Mouse (Mus musculus): ENCODE measurements around the gene Stk10. TPM values are rescaled to one million over a fixed set of nuclear protein-coding genes. Genes with fewer than 3 reads are reported as not detected.
"Not testable (repeated sequence)": the region's sequence is repeated elsewhere in the genome, so short reads cannot be mapped to it uniquely, and the experiment has no call there.

Stk10 gene
- polyA plus RNA-seq, 1 experiment from 2014 or later: 1.6 TPM

DNA sequence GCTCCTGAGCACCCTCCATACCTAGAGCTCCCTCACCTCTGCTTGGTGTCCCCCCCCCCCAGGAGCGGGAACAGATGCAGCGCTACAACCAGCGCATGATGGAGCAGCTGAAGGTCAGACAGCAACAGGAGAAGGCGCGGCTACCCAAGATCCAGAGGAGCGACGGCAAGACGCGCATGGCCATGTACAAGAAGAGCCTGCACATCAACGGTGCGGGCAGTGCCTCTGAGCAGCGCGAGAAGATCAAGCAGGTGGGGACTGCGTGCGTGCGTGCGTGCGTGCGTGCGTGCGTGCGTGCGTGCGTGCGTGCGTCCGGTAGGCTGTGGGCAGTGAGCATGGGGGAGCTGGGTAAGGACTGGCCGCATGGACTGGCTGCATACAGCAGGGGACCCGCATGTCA is 81.4 kb downstream of the Stk10 start:
- Histone ChIP-seq H3K4me1 (peaks cover 14% of the 10 kb centered on the region), H3K27ac (no peak overlapping the region), H3K27me3 (no peaks in the 10 kb centered on the region), H3K36me3 (0 out of 2 replicates have a peak, but pooled peaks cover 3% of the 10 kb centered on the region), H3K4me2 (no peak overlapping the region), H3K9ac (no peak overlapping the region), H3K4me3 (no peak overlapping the region), H3K9me3 (no peaks in the 10 kb centered on the region)
- ATAC-seq (ENCODE audit: insufficient number of reproducible peaks, insufficient read depth, low FRiP score, low TSS enrichment, low read depth): no peak
- WGBS: 97% methylated on average over 29 of the region's 29 CpGs

DNA sequence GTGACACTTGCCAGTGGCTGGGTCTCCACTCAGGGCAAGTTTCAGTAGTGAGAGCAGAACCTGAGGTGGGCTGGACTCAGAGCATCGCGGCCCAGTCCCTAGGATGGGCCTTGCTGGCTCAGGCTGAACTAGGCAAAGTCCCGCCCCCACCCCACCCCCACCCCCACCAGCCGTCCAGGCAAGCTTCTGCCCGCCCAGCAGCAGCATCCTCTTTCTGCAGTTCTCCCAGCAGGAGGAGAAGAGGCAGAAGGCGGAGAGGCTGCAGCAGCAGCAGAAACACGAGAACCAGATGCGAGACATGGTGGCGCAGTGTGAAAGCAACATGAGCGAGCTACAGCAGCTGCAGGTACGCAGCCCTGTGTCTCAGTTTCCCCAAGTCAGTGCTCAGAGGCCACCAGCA is 82.5 kb downstream of the Stk10 start:
- WGBS: 7% methylated on average over 11 of the region's 11 CpGs
- Histone ChIP-seq H3K4me3 (no peak overlapping the region), H3K27ac (no peak overlapping the region), H3K36me3 (0 out of 2 replicates have a peak, but pooled peaks cover 3% of the 10 kb centered on the region), H3K9ac (peak overlapping the region; percentile 32; the same call in 1 of the 2 replicates), H3K27me3 (no peaks in the 10 kb centered on the region), H3K4me1 (peaks cover 23% of the 10 kb centered on the region), H3K4me2 (peak overlapping the region; percentile 23), H3K9me3 (no peaks in the 10 kb centered on the region)
- no peak for ATAC-seq (ENCODE audit: insufficient number of reproducible peaks, insufficient read depth, low FRiP score, low TSS enrichment, low read depth)

DNA sequence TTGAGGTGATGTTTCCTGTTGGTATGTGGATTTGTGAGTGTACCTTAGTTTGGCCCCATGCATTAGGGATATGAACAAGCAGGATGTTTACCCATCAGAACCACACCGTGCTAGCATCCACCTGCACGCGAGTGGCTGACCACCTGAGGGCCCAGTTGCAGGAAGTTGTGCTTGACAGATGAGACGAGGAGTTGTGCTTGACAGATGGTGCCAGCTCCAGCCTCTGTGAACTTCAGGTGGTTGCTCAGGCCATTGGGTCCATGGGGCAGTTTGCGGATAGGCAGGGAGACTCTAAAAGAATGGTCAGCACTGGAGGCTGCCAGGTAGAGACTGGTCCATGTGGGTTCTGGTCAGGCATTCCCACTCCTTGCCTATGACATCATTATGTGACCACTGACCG is 83.0 kb downstream of the Stk10 start:
- Histone ChIP-seq H3K4me1 (peaks cover 23% of the 10 kb centered on the region), H3K27me3 (no peaks in the 10 kb centered on the region), H3K9me3 (no peaks in the 10 kb centered on the region), H3K36me3 (0 out of 2 replicates have a peak, but pooled peaks cover 3% of the 10 kb centered on the region), H3K4me3 (no peak overlapping the region), H3K9ac (peak overlapping the region; percentile 32; the same call in 1 of the 2 replicates), H3K27ac (no peak overlapping the region), H3K4me2 (peak overlapping the region; percentile 23; the same call in 1 of the 2 replicates)
- WGBS: 69% methylated on average over 6 of the region's 6 CpGs
- ATAC-seq (ENCODE audit: insufficient number of reproducible peaks, insufficient read depth, low FRiP score, low TSS enrichment, low read depth): no peak

DNA sequence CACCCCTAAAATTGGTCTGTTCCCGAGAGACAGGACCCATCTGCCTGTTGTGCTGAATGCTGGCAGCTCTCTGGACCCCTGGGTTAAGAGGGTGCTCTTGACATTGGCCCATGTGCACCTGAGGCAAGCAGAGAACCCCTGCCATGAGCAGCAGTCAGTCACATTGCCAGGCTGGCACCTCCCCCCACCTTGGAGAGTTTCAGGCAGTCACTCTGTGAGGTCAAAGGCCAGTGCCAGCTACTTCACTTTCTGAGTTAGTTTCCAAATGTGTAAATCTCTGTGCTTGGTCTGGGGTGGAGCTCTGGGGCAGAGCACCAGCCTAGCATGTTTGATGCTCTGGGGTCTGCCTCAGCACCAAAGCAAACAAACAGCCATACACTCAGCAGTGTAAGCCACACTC is 84.9 kb downstream of the Stk10 start:
- Histone ChIP-seq H3K4me3 (no peak overlapping the region), H3K36me3 (0 out of 2 replicates have a peak, but pooled peaks cover 3% of the 10 kb centered on the region), H3K4me1 (peaks cover 25% of the 10 kb centered on the region), H3K9me3 (no peaks in the 10 kb centered on the region), H3K27ac (no peak overlapping the region), H3K27me3 (no peaks in the 10 kb centered on the region), H3K9ac (no peak overlapping the region), H3K4me2 (no peak overlapping the region)
- no peak for ATAC-seq (ENCODE audit: insufficient number of reproducible peaks, insufficient read depth, low FRiP score, low TSS enrichment, low read depth)
- WGBS: 74% methylated on average over 1 of the region's 1 CpGs

- H3K4me1 ChIP-seq: peaks cover 31% of the 10 kb centered on the region
- H3K4me2 ChIP-seq; H3K36me3 ChIP-seq; H3K9me3 ChIP-seq; H3K4me3 ChIP-seq; H3K27ac ChIP-seq; ATAC-seq (ENCODE audit: insufficient number of reproducible peaks, insufficient read depth, low FRiP score, low TSS enrichment, low read depth); H3K27me3 ChIP-seq; H3K9ac ChIP-seq: not testable (repeated sequence)
- WGBS: 81% methylated on average over 5 of the region's 5 CpGs
Observed at GRCm38 (mm10) chr11:32618641-32619040, 85.5 kb downstream of the Stk10 start.

DNA sequence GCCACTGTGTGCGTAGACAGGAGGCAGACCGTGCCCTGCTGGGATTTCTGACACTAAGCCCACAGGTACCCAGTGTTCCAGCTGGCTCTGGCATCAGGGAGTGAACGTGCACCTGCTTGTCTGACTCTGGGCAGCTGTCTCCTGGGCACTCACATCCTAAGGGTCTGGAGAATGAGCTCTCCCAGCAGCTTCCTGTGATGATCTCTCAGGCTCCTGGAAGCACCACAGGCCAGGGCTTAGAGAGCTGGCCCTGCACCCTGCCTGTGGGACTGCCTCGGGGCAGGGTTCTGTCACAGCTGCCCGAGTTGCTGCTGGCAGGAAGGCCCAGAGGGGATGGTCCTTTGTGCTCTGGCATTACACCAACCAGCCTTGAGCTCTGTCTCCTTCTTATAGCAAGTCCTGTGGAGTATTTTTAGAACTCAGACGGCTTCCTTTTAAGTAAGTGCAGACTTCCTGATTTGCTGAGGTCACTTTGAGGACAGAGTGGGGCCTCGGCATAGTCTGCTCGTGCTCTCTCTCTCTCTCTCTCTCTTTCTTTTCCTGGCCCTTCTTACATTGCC is 86.2 kb downstream of the Stk10 start:
- Histone ChIP-seq H3K4me1 (peaks cover 31% of the 10 kb centered on the region), H3K36me3 (0 out of 2 replicates have a peak, but pooled peaks cover 3% of the 10 kb centered on the region), H3K27ac (peak overlapping the region; percentile 51), H3K4me2 (no peak overlapping the region), H3K9me3 (no peaks in the 10 kb centered on the region), H3K4me3 (no peak overlapping the region), H3K9ac (0 out of 2 replicates have a peak overlapping the region, but pooled peaks have one; percentile 32), H3K27me3 (no peaks in the 10 kb centered on the region)
- 32% methylated on average over 8 of the region's 8 CpGs for WGBS
- no peak for ATAC-seq (ENCODE audit: insufficient number of reproducible peaks, insufficient read depth, low FRiP score, low TSS enrichment, low read depth)

GRCm38 (mm10) chr11:32619866-32620456 is 86.9 kb downstream of the Stk10 start:
- peaks cover 31% of the 10 kb centered on the region for H3K4me1 ChIP-seq
- no peak overlapping the region for H3K27ac ChIP-seq
- no peak overlapping the region for H3K4me3 ChIP-seq
- H3K4me2 ChIP-seq: no peak overlapping the region
- WGBS: 81% methylated on average over 6 of the region's 6 CpGs
- H3K9ac ChIP-seq: no peak overlapping the region
- H3K27me3 ChIP-seq: no peaks in the 10 kb centered on the region
- H3K36me3 ChIP-seq: no peaks in the 10 kb centered on the region
- ATAC-seq (ENCODE audit: insufficient number of reproducible peaks, insufficient read depth, low FRiP score, low TSS enrichment, low read depth): no peak
- no peaks in the 10 kb centered on the region for H3K9me3 ChIP-seq

DNA sequence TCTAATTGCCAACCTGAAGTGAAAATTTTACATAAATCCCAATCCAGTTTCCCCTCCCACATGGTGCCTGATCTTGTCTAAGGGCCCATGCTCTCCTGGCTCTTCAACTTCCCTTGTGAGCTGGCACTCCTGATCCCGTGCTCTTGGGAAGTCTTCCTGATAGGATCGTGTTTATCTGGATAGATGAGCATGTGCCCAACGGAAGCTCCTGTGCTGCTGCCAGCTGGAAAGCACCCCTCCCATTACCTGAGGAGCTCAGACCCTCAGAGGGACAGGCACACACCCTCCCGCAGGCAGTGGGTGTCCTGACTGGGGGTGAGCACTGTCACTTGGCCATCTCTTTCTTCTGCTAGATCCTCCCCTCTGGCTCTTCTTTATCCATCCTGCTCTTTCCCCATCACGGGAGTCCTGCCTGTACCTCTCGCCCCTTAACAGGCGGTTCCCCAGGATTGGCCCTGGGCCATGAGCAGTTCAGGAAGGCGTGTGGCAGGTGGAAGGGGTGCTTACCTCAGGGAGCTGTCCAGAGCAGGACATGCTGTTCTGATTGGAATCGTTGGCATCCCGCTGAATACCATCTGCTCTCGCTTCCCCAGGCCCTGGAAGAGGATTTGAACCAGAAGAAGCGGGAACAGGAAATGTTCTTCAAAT is 88.8 kb downstream of the Stk10 start:
- Histone ChIP-seq H3K36me3 (no peaks in the 10 kb centered on the region), H3K9me3 (no peaks in the 10 kb centered on the region), H3K4me2 (no peak overlapping the region), H3K4me3 (no peak overlapping the region), H3K4me1 (peaks cover 22% of the 10 kb centered on the region), H3K27ac (no peak overlapping the region), H3K27me3 (no peaks in the 10 kb centered on the region), H3K9ac (no peak overlapping the region)
- ATAC-seq (ENCODE audit: insufficient number of reproducible peaks, insufficient read depth, low FRiP score, low TSS enrichment, low read depth): peak; percentile 26; the same call in 1 of the 2 replicates
- 68% methylated on average over 12 of the region's 12 CpGs for WGBS

GRCm38 (mm10) chr11:32622479-32623190 is 89.5 kb downstream of the Stk10 start:
- no peak overlapping the region for H3K9ac ChIP-seq
- no peak overlapping the region for H3K4me3 ChIP-seq
- 85% methylated on average over 13 of the region's 13 CpGs for WGBS
- no peak overlapping the region for H3K27ac ChIP-seq
- H3K9me3 ChIP-seq: no peaks in the 10 kb centered on the region
- peaks cover 22% of the 10 kb centered on the region for H3K4me1 ChIP-seq
- no peak overlapping the region for H3K4me2 ChIP-seq
- no peaks in the 10 kb centered on the region for H3K27me3 ChIP-seq
- H3K36me3 ChIP-seq: no peaks in the 10 kb centered on the region
- no peak for ATAC-seq (ENCODE audit: insufficient number of reproducible peaks, insufficient read depth, low FRiP score, low TSS enrichment, low read depth)

DNA sequence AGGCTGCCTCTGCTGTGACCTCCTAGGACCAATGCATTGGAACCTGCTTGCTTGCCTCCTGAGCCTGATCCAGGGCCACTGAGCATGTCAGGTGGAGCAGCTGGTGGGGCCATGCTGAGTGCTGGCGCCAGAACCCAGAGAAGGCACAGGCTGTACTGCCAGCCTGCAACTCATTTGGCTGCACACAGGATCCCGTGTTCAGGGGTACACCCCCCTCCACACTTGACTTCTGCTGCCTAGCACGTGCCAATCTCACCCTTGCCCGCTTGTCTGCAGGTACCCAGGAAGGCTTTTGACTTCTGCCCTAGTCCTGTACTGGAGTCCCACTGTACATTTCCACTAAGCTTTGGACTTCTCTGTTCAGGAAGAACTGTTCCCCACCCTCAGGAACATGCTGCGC is 90.1 kb downstream of the Stk10 start:
- ATAC-seq (ENCODE audit: insufficient number of reproducible peaks, insufficient read depth, low FRiP score, low TSS enrichment, low read depth): no peak
- no peak overlapping the region for H3K4me3 ChIP-seq
- H3K4me1 ChIP-seq: peaks cover 22% of the 10 kb centered on the region
- H3K36me3 ChIP-seq: no peaks in the 10 kb centered on the region
- H3K27ac ChIP-seq: no peak overlapping the region
- no peaks in the 10 kb centered on the region for H3K27me3 ChIP-seq
- 67% methylated on average over 5 of the region's 5 CpGs for WGBS
- no peak overlapping the region for H3K4me2 ChIP-seq
- no peaks in the 10 kb centered on the region for H3K9me3 ChIP-seq
- H3K9ac ChIP-seq: no peak overlapping the region

DNA sequence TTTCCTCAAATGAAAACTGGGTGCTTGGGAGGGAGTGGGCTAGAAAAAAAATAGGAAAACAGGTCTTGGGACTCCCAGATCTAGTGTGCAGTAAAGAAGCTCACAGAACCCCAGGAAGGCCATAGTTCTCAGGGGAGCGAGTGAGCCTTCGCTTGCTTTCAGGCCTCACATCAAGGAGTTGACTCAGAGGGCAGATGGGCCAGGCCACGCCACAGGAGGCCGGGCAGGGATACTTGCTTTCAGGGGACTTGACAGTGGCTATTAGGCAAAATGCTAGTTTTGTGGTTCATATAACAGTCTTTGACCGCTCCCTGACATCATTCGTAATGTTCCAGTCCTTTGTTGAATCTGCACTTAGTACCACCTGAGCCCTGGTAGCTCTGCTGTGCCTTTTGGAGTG is 90.8 kb downstream of the Stk10 start:
- 84% methylated on average over 6 of the region's 6 CpGs for WGBS
- no peaks in the 10 kb centered on the region for H3K27me3 ChIP-seq
- peaks cover 22% of the 10 kb centered on the region for H3K4me1 ChIP-seq
- no peak overlapping the region for H3K27ac ChIP-seq
- H3K4me2 ChIP-seq: no peak overlapping the region
- H3K9me3 ChIP-seq: no peaks in the 10 kb centered on the region
- no peak overlapping the region for H3K9ac ChIP-seq
- no peaks in the 10 kb centered on the region for H3K36me3 ChIP-seq
- ATAC-seq (ENCODE audit: insufficient number of reproducible peaks, insufficient read depth, low FRiP score, low TSS enrichment, low read depth): no peak
- H3K4me3 ChIP-seq: no peak overlapping the region
